Mouse (Mus musculus): ENCODE data around the gene Clint1. TPM values are rescaled to one million over a fixed set of nuclear protein-coding genes. Genes with fewer than 3 reads are reported as not detected.

Gene Clint1
- 1.7 and 2.0 TPM in 2 replicates for polyA plus RNA-seq (2012)

DNA sequence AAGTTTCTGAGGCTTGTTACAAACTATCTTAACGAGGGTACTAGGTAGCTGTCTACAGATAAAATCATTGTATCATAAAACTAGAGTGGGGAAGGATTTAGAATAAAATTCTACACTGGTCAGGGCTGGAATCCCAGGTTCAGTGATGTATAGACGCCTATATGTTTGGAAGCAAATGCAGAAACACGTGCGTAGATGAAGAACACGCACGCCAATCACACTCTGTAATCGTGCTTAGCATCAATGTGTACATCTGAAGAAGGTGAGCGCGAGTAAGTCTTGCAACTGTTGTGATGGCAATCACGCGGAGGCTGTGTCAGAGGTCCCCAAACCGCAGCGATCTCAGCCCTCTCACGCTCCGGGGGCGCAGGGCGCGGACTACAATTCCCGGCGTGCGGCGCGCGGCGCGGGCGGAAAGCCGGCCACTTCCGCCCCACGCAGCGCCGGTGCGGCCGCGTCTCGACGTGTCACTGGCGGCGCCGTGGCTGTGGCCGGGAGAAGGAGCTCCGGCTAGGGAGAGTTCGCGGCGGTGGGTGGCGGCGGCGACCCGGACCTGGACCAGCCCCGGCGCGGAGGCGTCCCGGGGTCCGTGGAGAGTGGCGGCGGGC, at the start of gene Clint1:
Gene Clint1 (plus strand): TSS at position 536 of the 608 bp plus-strand sequence.
- Histone ChIP-seq H3K4me1 (ENCODE audit: control insufficient read depth) (peaks cover 58% of the 10 kb centered on the region), H3K9me3 (ENCODE audit: control insufficient read depth, low read length) (no peaks in the 10 kb centered on the region), H3K36me3 (ENCODE audit: control insufficient read depth) (peaks cover 36% of the 10 kb centered on the region), H3K27me3 (ENCODE audit: control insufficient read depth) (no peaks in the 10 kb centered on the region), H3K4me3 (replicated peaks) (peak within 1 kb of the TSS; percentile 73)
- TF ChIP-seq TAL1 (IDR thresholded peaks at IDR 0.05; ENCODE audit: low read length) (no peak), GATA1 (IDR thresholded peaks at IDR 0.05; ENCODE audit: low read length) (no peak)

- TF ChIP-seq GATA1 (IDR thresholded peaks at IDR 0.05; ENCODE audit: low read length) (no peak), TAL1 (IDR thresholded peaks at IDR 0.05; ENCODE audit: low read length) (no peak)
- H3K36me3 ChIP-seq (ENCODE audit: control insufficient read depth), result peaks cover 3% of the 10 kb centered on the region
- H3K4me3 ChIP-seq (replicated peaks), result no peak overlapping the region
- H3K4me1 ChIP-seq (ENCODE audit: control insufficient read depth), result peaks cover 92% of the 10 kb centered on the region
- H3K27me3 ChIP-seq (ENCODE audit: control insufficient read depth), result no peaks in the 10 kb centered on the region
- no peaks in the 10 kb centered on the region for H3K9me3 ChIP-seq (ENCODE audit: control insufficient read depth, low read length)
Measured at GRCm38 (mm10) chr11:45804068-45804467, 47.8 kb upstream of the Clint1 start.

DNA sequence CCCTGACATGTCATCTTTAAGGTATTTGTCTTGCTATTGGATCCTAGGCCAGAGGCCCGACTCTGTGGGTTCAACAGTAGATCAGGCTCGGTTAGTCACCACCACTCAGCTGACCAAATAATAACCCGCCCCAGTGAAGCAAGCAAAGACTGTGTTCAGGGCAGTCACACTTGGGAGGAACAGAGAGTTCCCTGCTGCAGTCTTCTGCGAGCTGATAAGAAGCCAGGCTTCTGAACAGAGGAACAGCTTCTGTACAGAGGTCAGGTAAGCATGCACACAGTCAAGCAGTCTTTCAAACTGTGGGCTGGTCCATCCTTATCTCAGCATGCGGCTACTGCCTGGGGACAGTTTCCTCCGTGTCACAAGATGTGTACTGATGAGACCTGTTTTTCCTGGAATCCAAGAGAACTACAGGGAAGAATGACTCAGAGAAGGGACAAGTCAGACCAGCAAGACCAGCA, 46.5 kb upstream of the Clint1 start:
- Histone ChIP-seq H3K27me3 (ENCODE audit: control insufficient read depth) (no peaks in the 10 kb centered on the region), H3K4me3 (replicated peaks) (peak overlapping the region; percentile 35), H3K36me3 (ENCODE audit: control insufficient read depth) (peaks cover 3% of the 10 kb centered on the region), H3K4me1 (ENCODE audit: control insufficient read depth) (peaks cover 92% of the 10 kb centered on the region), H3K9me3 (ENCODE audit: control insufficient read depth, low read length) (no peaks in the 10 kb centered on the region)
- TF ChIP-seq TAL1 (IDR thresholded peaks at IDR 0.05; ENCODE audit: low read length) (peak; percentile 78), GATA1 (IDR thresholded peaks at IDR 0.05; ENCODE audit: low read length) (peak; percentile 93)

GRCm38 (mm10) chr11:45805810-45806209, 46.0 kb upstream of the Clint1 start:
- Histone ChIP-seq H3K27me3 (ENCODE audit: control insufficient read depth) (no peaks in the 10 kb centered on the region), H3K36me3 (ENCODE audit: control insufficient read depth) (peaks cover 3% of the 10 kb centered on the region), H3K4me1 (ENCODE audit: control insufficient read depth) (peaks cover 92% of the 10 kb centered on the region), H3K4me3 (replicated peaks) (peak overlapping the region; percentile 35), H3K9me3 (ENCODE audit: control insufficient read depth, low read length) (no peaks in the 10 kb centered on the region)
- TF ChIP-seq GATA1 (IDR thresholded peaks at IDR 0.05; ENCODE audit: low read length) (no peak), TAL1 (IDR thresholded peaks at IDR 0.05; ENCODE audit: low read length) (no peak)

DNA sequence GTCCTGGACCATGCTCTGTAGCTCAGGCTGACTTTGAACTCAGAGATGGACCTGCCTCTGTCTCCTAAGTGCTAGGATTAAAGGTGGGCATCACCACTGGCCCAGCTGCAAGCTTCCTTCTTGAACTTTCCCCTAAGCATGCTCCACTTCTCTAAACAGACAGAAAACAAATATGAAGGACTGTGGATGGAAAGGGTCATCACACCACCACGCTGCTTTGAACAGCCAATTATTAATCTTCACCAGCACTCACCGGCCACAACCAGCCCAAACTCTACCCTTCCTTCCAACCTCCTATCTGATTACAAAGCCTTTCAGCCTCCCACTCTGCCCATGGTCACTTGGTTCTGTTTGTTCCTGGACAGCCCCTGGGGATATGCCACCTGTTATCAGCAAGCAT, 45.6 kb upstream of the Clint1 start:
- Histone ChIP-seq H3K4me1 (ENCODE audit: control insufficient read depth) (peaks cover 92% of the 10 kb centered on the region), H3K4me3 (replicated peaks) (peak overlapping the region; percentile 35), H3K36me3 (ENCODE audit: control insufficient read depth) (peaks cover 4% of the 10 kb centered on the region), H3K9me3 (ENCODE audit: control insufficient read depth, low read length) (no peaks in the 10 kb centered on the region), H3K27me3 (ENCODE audit: control insufficient read depth) (no peaks in the 10 kb centered on the region)
- no peak; the same call in 1 of the 2 replicates for TF ChIP-seq GATA1 (IDR thresholded peaks at IDR 0.05; ENCODE audit: low read length)
- TF ChIP-seq TAL1 (IDR thresholded peaks at IDR 0.05; ENCODE audit: low read length), result no peak

DNA sequence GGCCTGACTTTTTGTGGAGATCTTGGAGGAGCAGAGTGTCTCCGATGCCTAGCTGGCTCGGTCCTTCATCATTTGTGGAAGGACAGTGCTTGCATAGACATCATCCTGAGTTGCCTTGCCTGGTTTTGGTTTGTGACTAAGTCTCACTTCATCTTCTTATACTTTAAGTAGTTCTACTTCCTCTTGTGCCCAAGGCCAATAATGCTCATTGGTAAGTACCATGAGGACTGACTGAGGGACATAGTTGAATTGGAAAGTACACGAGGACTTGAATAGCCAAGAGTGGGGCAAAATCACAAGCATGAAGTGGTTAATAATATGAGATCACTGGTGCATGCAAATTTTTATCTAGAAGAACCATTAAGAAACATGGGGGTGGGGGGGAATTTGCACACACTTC, 45.0 kb upstream of the Clint1 start:
- no peaks in the 10 kb centered on the region for H3K27me3 ChIP-seq (ENCODE audit: control insufficient read depth)
- H3K4me3 ChIP-seq (replicated peaks), result peak overlapping the region; percentile 35
- peaks cover 5% of the 10 kb centered on the region for H3K36me3 ChIP-seq (ENCODE audit: control insufficient read depth)
- H3K9me3 ChIP-seq (ENCODE audit: control insufficient read depth, low read length), result no peaks in the 10 kb centered on the region
- TF ChIP-seq TAL1 (IDR thresholded peaks at IDR 0.05; ENCODE audit: low read length) (no peak), GATA1 (IDR thresholded peaks at IDR 0.05; ENCODE audit: low read length) (no peak)
- H3K4me1 ChIP-seq (ENCODE audit: control insufficient read depth), result peaks cover 92% of the 10 kb centered on the region

- H3K4me1 ChIP-seq (ENCODE audit: control insufficient read depth), result peaks cover 97% of the 10 kb centered on the region
- peaks cover 7% of the 10 kb centered on the region for H3K36me3 ChIP-seq (ENCODE audit: control insufficient read depth)
- H3K4me3 ChIP-seq (replicated peaks), result peak overlapping the region; percentile 35
- H3K27me3 ChIP-seq (ENCODE audit: control insufficient read depth), result no peaks in the 10 kb centered on the region
- no peaks in the 10 kb centered on the region for H3K9me3 ChIP-seq (ENCODE audit: control insufficient read depth, low read length)
- TF ChIP-seq TAL1 (IDR thresholded peaks at IDR 0.05; ENCODE audit: low read length) (no peak), GATA1 (IDR thresholded peaks at IDR 0.05; ENCODE audit: low read length) (no peak)
Measured at GRCm38 (mm10) chr11:45807820-45808219, 44.0 kb upstream of the Clint1 start.

GRCm38 (mm10) chr11:45809424-45809823, 42.4 kb upstream of the Clint1 start:
- no peaks in the 10 kb centered on the region for H3K9me3 ChIP-seq (ENCODE audit: control insufficient read depth, low read length)
- no peaks in the 10 kb centered on the region for H3K27me3 ChIP-seq (ENCODE audit: control insufficient read depth)
- peaks cover 85% of the 10 kb centered on the region for H3K4me1 ChIP-seq (ENCODE audit: control insufficient read depth)
- TF ChIP-seq TAL1 (IDR thresholded peaks at IDR 0.05; ENCODE audit: low read length), result no peak
- no peak for TF ChIP-seq GATA1 (IDR thresholded peaks at IDR 0.05; ENCODE audit: low read length)
- no peak overlapping the region for H3K4me3 ChIP-seq (replicated peaks)
- H3K36me3 ChIP-seq (ENCODE audit: control insufficient read depth), result peaks cover 7% of the 10 kb centered on the region

DNA sequence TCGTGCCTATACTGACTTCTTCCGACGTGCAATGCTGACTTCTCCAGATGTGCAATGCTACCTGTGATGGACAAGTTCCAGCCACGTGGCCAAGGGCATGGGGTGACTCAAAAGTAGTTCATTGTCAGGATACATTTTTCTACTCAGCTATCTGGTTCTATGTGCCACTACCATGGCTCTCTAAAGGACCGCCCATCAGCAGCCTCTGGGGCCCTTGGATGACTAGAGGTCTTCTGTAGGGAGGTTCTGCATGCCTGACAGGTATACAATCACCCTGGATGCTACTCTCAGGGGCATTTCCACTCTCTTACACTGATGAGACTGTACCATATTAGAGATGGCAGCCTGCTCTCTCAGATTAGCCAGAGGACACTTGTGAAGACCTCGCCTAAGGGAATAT, 41.8 kb upstream of the Clint1 start:
- no peak for TF ChIP-seq TAL1 (IDR thresholded peaks at IDR 0.05; ENCODE audit: low read length)
- TF ChIP-seq GATA1 (IDR thresholded peaks at IDR 0.05; ENCODE audit: low read length), result no peak
- no peaks in the 10 kb centered on the region for H3K27me3 ChIP-seq (ENCODE audit: control insufficient read depth)
- no peaks in the 10 kb centered on the region for H3K9me3 ChIP-seq (ENCODE audit: control insufficient read depth, low read length)
- H3K4me1 ChIP-seq (ENCODE audit: control insufficient read depth), result peaks cover 79% of the 10 kb centered on the region
- peak overlapping the region; percentile 17 for H3K4me3 ChIP-seq (replicated peaks)
- H3K36me3 ChIP-seq (ENCODE audit: control insufficient read depth), result peaks cover 7% of the 10 kb centered on the region

Data from erythroblast, embryonic 14.5 days (primary cell).